Mouse (Mus musculus) heart, embryonic 12.5 days (tissue): ENCODE measurements around the gene Meis1. TPM values are rescaled to one million over a fixed set of nuclear protein-coding genes. Genes with fewer than 3 reads are reported as not detected.

Source experiments
- ATAC-seq: fragments of 200-750 bp; cut with Nextera tagmentation; 2 replicates; pipeline ENCODE4 v1.8.0; 2017; ENCODE audit warnings: moderate TSS enrichment, moderate library complexity; ENCODE audit not compliant: insufficient number of reproducible peaks, low FRiP score
- H3K27ac ChIP-seq: fragments of 300-500 bp; sonication (generic); 2 replicates; pipeline ENCODE4 v1.5.1; 2016; ENCODE audit warnings: mild to moderate bottlenecking, moderate library complexity; ENCODE audit not compliant: poor library complexity, severe bottlenecking
- H3K27me3 ChIP-seq: fragments of 300-500 bp; sonication (generic); replicated peaks from 2 replicates; pipeline ENCODE4 v1.6.1; 2016; ENCODE audit warnings: mild to moderate bottlenecking, moderate library complexity
- H3K36me3 ChIP-seq: fragments of 300-500 bp; sonication (generic); 2 replicates; pipeline ENCODE4 v1.6.1; 2016; ENCODE audit warnings: mild to moderate bottlenecking, moderate library complexity
- H3K4me1 ChIP-seq: fragments of 300-500 bp; sonication (generic); replicated peaks from 2 replicates; pipeline ENCODE4 v1.6.1; 2016; ENCODE audit warnings: mild to moderate bottlenecking
- H3K4me2 ChIP-seq: fragments of 300-500 bp; sonication (generic); 2 replicates; pipeline ENCODE4 v1.6.1; 2016; ENCODE audit warnings: mild to moderate bottlenecking, moderate library complexity
- H3K4me3 ChIP-seq: fragments of 300-500 bp; sonication (generic); 2 replicates; pipeline ENCODE4 v1.5.1; 2016; ENCODE audit warnings: mild to moderate bottlenecking
- H3K9ac ChIP-seq: fragments of 300-500 bp; sonication (generic); 2 replicates; pipeline ENCODE4 v1.6.1; 2016; ENCODE audit warnings: mild to moderate bottlenecking, moderate library complexity
- H3K9me3 ChIP-seq: fragments of 300-500 bp; sonication (generic); replicated peaks from 2 replicates; pipeline ENCODE4 v1.6.1; 2016; ENCODE audit warnings: mild to moderate bottlenecking, moderate library complexity
- WGBS: fragments of 180-500 bp; shearing (Covaris S2); methylation state at CpG from one replicate; pipeline ENCODE4 v1.1.7; 2016; 5-methylcytosine and 5-hydroxymethylcytosine counted together
- polyA plus RNA-seq: library from polyadenylated mRNA; unstranded; fragments of >200 nt; fragmentation: Nextera tagmentation; extraction: Ambion mirVana; gene quantifications from 2 replicates; pipeline ENCODE4 v1.2.1, GENCODE M21; 2016

Gene Meis1
- polyA plus RNA-seq, 1 experiment from 2014 or later = 75.9 TPM

- peak overlapping the region; percentile 93; the same call in 1 of the 2 replicates for H3K27ac ChIP-seq
- ATAC-seq = no peak
- peak overlapping the region; percentile 89 for H3K4me2 ChIP-seq
- H3K36me3 ChIP-seq = peaks cover 18% of the 10 kb centered on the region
- no peaks in the 10 kb centered on the region for H3K9me3 ChIP-seq
- H3K4me3 ChIP-seq = no peak overlapping the region
- H3K4me1 ChIP-seq = peaks cover 52% of the 10 kb centered on the region
- WGBS = 50% methylated on average over 5 of the region's 5 CpGs
- H3K9ac ChIP-seq = peak overlapping the region; percentile 87
- no peaks in the 10 kb centered on the region for H3K27me3 ChIP-seq
These were observed 11.7 kb downstream of the Meis1 start for GRCm38 (mm10) chr11:19007068-19007467.

DNA sequence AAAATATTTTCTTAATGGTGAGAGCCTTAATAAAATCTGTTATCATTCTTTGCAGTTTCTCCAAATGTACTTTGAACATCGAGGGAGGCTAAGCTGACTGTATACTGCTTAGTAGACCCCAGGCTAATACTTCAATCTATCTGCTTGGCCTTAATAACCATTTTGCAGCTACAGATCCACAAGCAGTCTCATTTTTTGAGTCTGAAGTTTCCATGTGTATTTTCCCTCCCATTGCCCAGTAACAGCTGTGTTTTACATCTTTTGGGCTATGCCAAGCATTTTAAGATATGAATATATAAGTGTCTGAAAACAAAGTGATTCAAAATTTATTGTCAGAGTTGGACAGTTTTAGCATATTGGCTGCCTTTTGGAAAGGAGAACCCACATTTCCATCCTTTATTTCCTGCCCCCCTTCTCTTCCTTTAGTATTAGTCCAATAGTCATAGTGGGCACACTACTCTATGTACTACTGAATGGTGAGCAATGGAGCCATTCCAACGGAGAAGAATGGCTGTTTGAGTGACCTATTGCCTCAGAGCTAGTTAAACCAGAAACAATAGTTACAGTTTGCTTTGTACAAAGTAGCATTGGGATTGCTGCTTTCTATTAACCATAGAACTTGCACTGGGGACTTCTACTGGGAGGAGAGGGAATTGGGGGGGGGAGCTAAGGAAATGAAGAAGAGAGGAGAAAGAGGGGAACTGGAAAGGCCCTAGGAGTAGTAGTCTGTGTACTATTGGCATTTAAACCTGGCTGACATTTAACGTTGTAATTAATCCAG lies 12.7 kb downstream of the Meis1 start:
- Histone ChIP-seq H3K36me3 (peaks cover 18% of the 10 kb centered on the region), H3K27ac (no peak overlapping the region), H3K4me1 (peaks cover 44% of the 10 kb centered on the region), H3K4me3 (no peak overlapping the region), H3K9ac (no peak overlapping the region), H3K27me3 (no peaks in the 10 kb centered on the region), H3K4me2 (no peak overlapping the region), H3K9me3 (no peaks in the 10 kb centered on the region)
- no peak for ATAC-seq
- WGBS = 59% methylated on average over 3 of the region's 3 CpGs

DNA sequence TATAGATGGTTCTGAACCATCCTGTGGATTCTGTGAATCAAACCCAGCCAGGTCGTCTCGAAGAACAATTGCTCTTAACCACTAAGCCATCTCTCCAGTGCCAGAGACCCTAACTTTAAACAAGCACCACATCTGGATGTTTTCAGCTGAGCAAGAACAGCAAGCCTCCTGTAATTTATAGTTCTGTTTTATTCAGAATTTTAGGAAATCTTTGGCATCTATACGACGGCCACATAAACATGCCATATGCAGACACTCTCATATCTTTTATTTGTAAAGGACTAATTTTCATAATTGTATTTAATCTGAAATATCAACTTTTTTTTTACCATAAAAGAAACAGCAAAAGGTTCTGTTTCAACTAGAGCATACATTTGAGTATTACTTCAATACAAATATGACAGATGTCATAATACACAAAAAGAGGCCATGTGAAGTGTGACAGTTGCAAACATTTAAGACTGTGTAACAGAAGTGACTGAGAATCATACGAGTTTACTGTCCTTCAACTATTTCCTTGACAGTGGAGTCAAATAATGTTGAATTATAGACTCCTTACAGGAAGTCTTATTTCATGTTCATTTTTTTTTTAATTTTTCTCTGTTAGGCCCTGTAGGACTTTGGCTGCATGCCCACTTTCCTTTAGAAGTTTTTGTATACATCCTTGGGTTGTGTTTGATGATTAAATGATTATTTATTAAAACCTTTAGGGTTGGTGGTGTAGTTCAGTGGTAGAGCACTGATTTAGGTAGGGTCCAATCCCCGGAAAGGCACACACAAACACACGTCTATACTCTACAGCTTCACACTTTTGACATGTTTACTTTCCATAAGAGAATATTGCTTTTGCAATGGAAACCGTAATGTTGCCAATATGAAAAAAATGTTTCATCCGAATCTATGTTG lies 13.5 kb downstream of the Meis1 start:
- Histone ChIP-seq H3K27ac (no peak overlapping the region), H3K27me3 (no peaks in the 10 kb centered on the region), H3K36me3 (peaks cover 21% of the 10 kb centered on the region), H3K9ac (no peak overlapping the region), H3K4me3 (no peak overlapping the region), H3K4me1 (peaks cover 38% of the 10 kb centered on the region), H3K9me3 (no peaks in the 10 kb centered on the region), H3K4me2 (no peak overlapping the region)
- WGBS = 81% methylated on average over 9 of the region's 9 CpGs
- ATAC-seq = no peak

GRCm38 (mm10) chr11:19003066-19003465 lies 15.7 kb downstream of the Meis1 start:
- peak overlapping the region; percentile 24 for H3K27ac ChIP-seq
- H3K4me2 ChIP-seq = no peak overlapping the region
- H3K9me3 ChIP-seq = no peaks in the 10 kb centered on the region
- 46% methylated on average over 5 of the region's 5 CpGs for WGBS
- no peak for ATAC-seq
- H3K9ac ChIP-seq = 0 out of 2 replicates have a peak overlapping the region, but pooled peaks have one; percentile 17
- H3K36me3 ChIP-seq = peaks cover 31% of the 10 kb centered on the region
- no peaks in the 10 kb centered on the region for H3K27me3 ChIP-seq
- H3K4me1 ChIP-seq = peaks cover 28% of the 10 kb centered on the region
- H3K4me3 ChIP-seq = no peak overlapping the region

- H3K27ac ChIP-seq = no peak overlapping the region
- H3K4me3 ChIP-seq = no peak overlapping the region
- H3K9me3 ChIP-seq = no peaks in the 10 kb centered on the region
- WGBS = 66% methylated on average over 4 of the region's 4 CpGs
- no peak overlapping the region for H3K9ac ChIP-seq
- H3K27me3 ChIP-seq = no peaks in the 10 kb centered on the region
- no peak for ATAC-seq
- H3K36me3 ChIP-seq = peaks cover 75% of the 10 kb centered on the region
- no peak overlapping the region for H3K4me2 ChIP-seq
- peaks cover 32% of the 10 kb centered on the region for H3K4me1 ChIP-seq
These were observed 22.0 kb downstream of the Meis1 start for GRCm38 (mm10) chr11:18996767-18997166.

- ATAC-seq = no peak
- no peak overlapping the region for H3K4me2 ChIP-seq
- H3K4me1 ChIP-seq = peaks cover 33% of the 10 kb centered on the region
- H3K27me3 ChIP-seq = no peaks in the 10 kb centered on the region
- H3K4me3 ChIP-seq = no peak overlapping the region
- no peak overlapping the region for H3K9ac ChIP-seq
- H3K9me3 ChIP-seq = no peaks in the 10 kb centered on the region
- H3K36me3 ChIP-seq = peaks cover 75% of the 10 kb centered on the region
- WGBS = 82% methylated on average over 2 of the region's 2 CpGs
- no peak overlapping the region for H3K27ac ChIP-seq
These were observed 22.5 kb downstream of the Meis1 start for GRCm38 (mm10) chr11:18996289-18996688.

GRCm38 (mm10) chr11:18992796-18993195 lies 26.0 kb downstream of the Meis1 start:
- H3K4me3 ChIP-seq = no peak overlapping the region
- H3K9ac ChIP-seq = no peak overlapping the region
- peaks cover 53% of the 10 kb centered on the region for H3K4me1 ChIP-seq
- H3K9me3 ChIP-seq = no peaks in the 10 kb centered on the region
- H3K4me2 ChIP-seq = no peak overlapping the region
- no peak for ATAC-seq
- H3K27me3 ChIP-seq = no peaks in the 10 kb centered on the region
- WGBS = 68% methylated on average over 6 of the region's 6 CpGs
- no peak overlapping the region for H3K27ac ChIP-seq
- H3K36me3 ChIP-seq = peaks cover 80% of the 10 kb centered on the region

DNA sequence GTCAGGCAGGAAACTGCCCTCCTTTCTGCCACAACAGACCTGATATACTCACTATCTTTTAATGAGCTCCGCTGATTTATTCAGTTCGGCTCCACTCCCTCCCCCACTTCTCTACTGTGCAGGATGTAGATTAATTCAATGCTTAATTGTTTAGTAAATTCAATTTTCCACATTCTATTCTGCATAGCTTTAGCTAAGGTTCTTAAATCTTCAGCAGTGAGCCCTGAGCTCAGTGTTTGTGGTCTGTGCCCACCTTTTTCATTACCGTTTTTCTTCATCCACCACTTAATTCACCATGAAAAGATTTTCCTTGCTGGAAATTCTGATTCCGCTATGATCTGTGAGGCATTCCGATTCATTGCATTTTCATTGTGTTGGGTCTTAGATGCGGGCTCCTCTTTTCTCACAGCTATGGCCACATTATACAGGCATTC lies 28.5 kb downstream of the Meis1 start:
- Histone ChIP-seq H3K9ac (no peak overlapping the region), H3K4me3 (no peak overlapping the region), H3K4me2 (no peak overlapping the region), H3K36me3 (peaks cover 80% of the 10 kb centered on the region), H3K27ac (peak overlapping the region; percentile 63; the same call in 1 of the 2 replicates), H3K27me3 (no peaks in the 10 kb centered on the region), H3K4me1 (peaks cover 54% of the 10 kb centered on the region), H3K9me3 (no peaks in the 10 kb centered on the region)
- WGBS = 74% methylated on average over 6 of the region's 6 CpGs
- no peak for ATAC-seq

DNA sequence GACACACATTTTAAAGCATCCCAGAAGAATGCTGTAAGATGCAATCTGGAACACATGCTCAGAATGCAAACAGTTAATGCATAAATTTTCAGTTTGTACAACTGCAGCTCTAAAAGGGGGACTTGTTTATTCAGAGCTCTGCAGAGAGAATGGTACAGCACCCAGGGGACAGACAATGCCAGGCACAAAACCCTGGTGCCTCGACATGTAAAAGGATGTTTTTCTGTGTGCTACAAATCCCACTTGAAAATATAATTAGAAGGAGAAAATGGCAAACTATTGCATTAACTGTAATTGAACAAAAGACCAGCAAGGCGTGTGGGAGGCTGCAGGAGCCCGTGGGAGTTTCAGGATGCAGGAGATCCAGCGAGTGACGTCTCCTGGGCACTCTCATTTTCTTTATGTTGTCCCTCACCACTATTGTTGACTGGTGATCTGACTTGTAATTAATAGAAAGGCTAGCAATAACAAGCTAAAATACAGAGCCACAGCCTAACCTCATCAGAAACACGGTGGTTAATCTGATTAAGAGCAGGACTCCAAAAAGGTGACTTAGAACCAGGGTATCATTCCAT lies 29.0 kb downstream of the Meis1 start:
- no peak overlapping the region for H3K9ac ChIP-seq
- ATAC-seq = no peak
- WGBS = 50% methylated on average over 6 of the region's 6 CpGs
- no peaks in the 10 kb centered on the region for H3K9me3 ChIP-seq
- H3K27me3 ChIP-seq = no peaks in the 10 kb centered on the region
- H3K4me1 ChIP-seq = peaks cover 54% of the 10 kb centered on the region
- H3K4me3 ChIP-seq = no peak overlapping the region
- H3K27ac ChIP-seq = peak overlapping the region; percentile 63; the same call in 1 of the 2 replicates
- no peak overlapping the region for H3K4me2 ChIP-seq
- H3K36me3 ChIP-seq = peaks cover 75% of the 10 kb centered on the region

GRCm38 (mm10) chr11:18988637-18989263 lies 30.0 kb downstream of the Meis1 start:
- Histone ChIP-seq H3K27me3 (no peaks in the 10 kb centered on the region), H3K9ac (no peak overlapping the region), H3K4me2 (no peak overlapping the region), H3K9me3 (no peaks in the 10 kb centered on the region), H3K4me1 (peaks cover 62% of the 10 kb centered on the region), H3K4me3 (no peak overlapping the region), H3K36me3 (peaks cover 75% of the 10 kb centered on the region), H3K27ac (peak overlapping the region; percentile 35)
- 39% methylated on average over 4 of the region's 4 CpGs for WGBS
- ATAC-seq = no peak
